Mouse (Mus musculus): ENCODE measurements around the gene Vav2.

Vav2 gene

DNA sequence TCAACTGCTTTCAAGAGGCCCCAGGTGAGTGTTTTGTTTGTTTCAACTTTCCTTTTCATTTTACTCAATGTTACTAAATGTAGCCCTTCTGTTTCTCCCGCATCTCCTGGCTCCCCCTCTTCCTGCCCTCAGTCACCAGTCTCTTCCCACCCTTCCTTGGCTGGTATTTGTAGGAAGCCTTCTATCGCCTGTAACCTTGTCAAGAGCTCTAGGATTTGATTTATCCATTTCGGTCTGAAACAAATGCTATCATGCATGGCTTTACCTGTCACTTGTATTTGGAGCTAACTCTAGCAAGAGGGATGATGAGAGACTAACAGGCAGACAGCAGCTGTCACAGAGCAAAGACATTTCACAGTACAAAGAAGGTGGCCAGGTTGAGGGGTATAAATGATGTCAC is 18.6 kb downstream of the Vav2 start:
- no peak for DNase-seq (ENCODE audit: low read depth)

DNA sequence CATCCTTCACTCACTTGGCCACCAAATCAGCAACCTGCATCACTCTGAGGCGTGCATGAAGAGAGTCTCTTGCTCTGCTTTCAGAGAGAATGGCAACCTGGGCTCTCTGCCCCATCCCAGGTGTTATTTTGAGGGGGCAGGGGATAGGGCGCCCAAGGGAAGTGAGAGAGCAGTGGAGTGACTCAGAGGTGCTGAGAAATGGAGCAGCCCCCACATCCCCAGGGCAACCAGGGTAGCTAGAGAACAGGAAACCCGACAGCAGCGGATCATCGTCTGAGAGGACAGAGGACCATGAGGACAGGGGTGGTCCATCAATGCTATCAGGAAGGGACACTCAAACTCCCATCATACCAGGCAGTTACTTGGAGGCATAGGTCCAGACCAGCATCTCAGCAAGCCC is 19.9 kb downstream of the Vav2 start:
- no peak for DNase-seq (ENCODE audit: low read depth)

DNA sequence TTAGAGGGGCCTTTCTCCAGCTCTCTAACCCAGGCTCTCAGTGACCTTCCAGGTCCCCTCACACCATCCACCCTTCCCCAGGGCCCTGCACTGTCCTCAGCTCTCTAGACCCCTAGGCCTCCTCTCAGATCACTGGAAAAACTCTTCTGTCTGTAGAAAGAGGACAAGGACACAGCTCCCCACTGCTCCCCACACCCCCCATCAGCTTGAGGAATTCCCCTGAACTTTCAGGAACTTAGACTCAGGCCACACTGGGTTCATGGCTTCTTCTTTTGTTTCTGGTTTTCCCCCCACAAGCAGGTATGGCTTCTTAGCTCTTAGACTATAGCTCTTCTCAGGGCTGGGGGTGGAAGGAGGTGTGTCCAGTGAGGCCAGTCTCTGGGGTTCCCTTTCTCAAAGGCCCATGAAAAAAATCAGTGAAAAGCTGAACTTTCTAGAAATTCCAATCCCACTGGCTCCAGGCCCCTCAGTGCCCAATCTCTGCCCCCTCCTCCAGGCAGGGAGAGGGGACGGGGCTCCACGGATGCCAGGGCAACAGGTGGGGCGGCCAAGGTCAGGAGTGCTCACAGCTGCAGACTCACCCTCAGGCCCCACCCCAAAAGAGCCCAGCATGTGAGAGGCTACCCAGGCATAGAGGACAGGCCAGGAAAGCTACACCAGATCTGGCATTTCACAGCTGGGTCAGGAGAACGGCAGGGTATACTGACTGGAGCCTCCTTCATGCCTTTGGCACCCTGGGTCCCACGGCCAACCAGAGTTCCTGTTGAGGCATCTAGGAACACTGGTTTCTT is 21.5 kb downstream of the Vav2 start:
- no peak for DNase-seq (ENCODE audit: low read depth)

DNA sequence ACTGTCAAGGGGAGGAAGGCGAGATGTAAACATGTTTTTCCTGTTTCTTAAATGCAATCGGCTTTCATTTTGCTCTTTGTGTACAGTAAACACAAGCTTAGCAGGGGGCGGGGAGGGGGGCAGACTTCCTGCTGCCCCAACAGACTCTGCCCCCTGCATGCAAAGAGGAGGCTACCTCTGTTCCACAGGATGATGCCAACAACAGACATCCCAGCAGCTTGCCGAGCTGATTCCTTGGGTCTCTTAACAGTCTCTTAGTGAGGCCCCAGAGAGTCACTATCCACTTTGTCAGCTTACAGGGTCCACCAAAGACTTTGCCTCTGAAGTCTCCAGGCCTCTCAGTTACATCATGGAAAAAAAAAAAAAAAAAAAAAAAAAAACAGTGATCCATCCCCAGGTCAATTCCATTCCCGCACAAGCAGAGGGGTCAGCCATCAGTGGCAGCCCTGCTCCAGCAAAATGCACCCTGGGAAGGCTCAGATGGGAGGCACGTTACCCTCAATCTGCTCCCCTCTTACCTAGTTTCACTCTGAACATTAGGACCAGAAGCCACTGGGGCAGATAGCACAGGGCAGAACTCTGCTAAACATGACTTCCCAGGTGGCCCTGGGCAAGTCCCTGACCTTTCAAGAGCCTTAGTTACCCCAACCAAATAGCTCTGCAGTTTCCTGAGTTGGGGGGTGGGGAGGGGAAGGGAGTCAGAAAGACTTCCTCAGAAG is 22.3 kb downstream of the Vav2 start:
- DNase-seq (ENCODE audit: low read depth) = no peak

DNA sequence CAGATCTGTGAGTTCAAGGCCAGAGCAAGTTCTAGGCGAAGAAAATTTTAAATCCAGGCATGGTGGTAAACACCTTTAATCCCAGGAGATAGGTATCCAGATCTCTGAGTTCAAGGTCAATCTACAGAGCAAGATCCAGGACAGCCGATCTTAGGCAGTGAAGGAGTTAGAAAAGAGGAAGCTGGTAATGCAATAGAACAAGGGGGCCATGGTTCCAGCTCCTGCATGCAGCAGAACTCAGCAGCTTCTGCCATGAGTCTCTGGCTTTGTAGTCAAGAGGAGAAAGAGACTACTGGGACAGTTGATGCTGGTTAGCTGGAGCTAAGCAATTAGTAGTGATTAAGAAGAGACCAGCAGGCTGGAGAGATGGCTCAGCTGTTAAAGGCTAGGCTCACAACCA is 25.3 kb downstream of the Vav2 start:
- DNase-seq (ENCODE audit: low read depth) = no peak

DNA sequence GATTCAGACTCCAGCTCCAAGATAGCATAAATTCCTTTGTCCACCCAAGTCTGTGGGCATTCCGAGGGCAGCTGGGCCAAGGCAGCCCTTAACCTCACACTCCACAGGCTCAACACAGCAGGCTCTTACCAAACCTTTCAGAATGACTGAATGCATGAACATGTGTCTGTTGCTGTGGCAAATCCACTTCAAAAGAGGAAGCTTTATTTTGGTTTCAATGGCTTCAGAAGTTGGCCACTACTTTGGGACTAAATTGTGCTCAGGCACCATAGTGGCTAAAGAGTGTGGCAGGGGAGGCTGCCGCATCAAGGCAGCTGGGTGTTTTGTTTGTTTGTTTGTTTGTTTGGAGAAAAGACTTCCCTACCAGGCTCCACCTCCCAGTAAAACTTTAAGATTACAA is 26.8 kb downstream of the Vav2 start:
- no peak for DNase-seq (ENCODE audit: low read depth)

DNA sequence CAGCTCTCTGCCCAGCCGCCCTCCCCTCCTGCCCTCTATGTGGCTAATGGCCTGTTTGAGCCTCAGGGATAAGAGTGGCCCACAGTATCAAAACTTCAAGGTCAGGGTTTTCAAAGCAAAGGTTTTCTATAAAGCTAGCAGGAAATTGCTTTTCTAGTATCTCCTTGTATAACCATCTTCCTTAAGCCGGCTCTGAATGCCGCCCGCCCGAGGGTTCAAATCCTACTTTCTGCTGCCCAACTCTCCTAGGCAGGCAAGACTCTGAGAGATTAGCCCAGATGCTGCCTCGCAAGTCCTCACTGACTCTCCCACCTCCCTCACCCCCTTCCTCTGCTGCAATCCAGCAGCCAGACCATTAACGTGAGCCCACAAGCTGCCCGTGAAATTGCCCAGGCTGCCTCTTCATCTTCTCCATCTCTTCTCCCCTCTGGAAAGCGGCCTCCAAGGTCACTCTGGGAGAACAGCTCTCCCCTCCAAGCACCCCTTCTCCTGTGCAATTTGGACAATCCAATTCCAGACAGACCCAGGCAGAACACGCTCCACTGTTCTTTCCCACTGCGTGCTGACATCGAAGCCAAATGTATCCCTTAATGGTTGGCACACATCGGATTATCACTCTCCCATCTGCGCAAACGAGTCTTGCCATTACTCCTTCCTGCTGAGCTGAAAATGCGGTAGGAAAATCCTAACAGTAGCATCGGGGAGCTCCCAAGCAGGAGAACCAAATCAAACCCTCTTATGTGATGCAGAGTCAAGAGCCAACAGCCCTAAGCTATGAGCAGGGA is 30.0 kb downstream of the Vav2 start:
- no peak for DNase-seq (ENCODE audit: low read depth)

DNA sequence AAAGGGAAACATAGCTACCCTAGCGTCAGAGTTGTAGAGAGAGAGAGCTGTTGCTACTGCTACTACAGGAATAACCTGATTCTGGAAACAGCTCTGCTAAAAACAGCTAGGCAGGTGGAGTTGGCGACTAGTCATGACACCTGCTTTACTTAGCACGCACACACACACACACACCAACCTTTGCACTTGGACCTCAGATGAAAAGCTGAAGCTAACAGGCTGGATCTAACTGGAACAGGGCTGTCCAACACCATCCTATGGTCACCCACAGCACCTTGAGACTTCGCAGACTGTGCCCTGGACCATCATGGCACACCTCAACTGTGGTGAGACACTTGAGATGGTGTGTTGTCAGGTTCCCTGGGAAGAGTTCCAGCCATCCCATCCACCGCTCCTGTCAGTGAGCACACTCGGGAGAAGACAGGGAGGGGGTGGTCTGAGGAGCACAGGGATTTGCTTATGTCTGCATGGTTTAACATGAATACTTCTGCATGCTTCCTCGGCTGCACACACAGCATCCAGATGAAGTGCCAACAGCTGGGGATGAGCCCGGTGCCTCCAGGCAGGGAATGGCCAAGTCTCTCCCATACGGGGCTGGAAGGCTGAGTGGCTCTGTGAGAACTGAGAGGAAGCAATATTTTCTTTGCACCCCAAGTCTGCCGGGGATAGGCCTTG is 32.5 kb downstream of the Vav2 start:
- DNase-seq (ENCODE audit: low read depth) = no peak

DNA sequence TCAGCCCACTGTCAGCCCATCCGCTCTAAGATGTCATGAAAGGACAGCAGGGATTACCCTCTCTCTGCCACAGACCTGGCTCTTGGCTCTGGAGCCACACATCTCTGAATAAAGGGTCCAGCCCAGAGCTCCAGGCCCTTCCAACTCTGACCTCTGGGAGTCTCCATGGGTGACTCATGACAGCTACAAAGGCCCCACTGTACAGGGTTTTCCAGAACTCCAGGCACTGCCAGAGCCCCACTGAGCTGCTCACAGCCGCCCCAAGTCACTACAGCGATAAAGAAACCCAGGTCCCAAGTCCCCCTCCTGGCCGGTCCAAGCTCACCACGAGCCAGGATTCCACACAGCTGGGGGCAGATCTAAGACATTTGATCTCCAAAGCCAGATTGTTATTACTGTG is 34.6 kb downstream of the Vav2 start:
- no peak for DNase-seq (ENCODE audit: low read depth)

DNA sequence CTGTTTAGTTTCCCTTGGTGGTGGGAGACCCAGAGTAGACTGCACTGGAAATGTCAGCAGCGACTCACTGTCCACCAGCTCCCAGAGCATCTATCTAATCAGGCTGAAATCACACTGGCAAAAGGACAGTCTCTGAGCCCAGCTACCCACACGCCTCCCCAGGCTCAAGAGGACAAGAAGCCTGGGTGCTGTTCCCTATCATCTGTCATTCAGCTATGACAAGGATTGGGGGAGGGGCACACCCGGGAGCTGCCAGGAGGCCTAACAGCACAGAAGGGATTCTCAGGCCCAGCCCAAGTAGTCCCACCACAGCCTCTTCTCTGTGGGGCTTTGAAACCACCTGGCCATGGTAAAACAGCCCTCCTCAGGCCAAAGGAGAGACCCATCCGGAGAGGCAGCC is 36.1 kb downstream of the Vav2 start:
- no peak for DNase-seq (ENCODE audit: low read depth)

DNA sequence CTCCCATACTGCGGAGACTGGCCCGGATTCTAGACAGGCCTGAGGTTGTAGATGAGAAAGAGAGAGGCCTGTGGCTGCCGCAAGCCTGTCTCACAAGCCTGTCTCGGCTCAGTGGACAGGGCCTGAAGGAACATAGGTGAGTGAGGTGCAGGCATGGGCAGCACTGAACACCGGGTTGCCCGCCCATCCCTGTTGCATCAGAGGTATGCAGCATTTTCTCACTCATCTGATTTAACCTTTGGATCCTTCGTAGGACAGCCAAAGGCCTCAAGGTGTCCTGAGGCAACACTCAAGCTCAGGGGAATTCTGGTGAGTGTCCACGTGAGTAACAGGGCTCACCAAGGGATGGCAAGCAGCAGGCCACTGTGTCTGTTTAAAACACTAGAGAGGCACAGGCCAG is 36.5 kb downstream of the Vav2 start:
- DNase-seq (ENCODE audit: low read depth) = no peak

DNA sequence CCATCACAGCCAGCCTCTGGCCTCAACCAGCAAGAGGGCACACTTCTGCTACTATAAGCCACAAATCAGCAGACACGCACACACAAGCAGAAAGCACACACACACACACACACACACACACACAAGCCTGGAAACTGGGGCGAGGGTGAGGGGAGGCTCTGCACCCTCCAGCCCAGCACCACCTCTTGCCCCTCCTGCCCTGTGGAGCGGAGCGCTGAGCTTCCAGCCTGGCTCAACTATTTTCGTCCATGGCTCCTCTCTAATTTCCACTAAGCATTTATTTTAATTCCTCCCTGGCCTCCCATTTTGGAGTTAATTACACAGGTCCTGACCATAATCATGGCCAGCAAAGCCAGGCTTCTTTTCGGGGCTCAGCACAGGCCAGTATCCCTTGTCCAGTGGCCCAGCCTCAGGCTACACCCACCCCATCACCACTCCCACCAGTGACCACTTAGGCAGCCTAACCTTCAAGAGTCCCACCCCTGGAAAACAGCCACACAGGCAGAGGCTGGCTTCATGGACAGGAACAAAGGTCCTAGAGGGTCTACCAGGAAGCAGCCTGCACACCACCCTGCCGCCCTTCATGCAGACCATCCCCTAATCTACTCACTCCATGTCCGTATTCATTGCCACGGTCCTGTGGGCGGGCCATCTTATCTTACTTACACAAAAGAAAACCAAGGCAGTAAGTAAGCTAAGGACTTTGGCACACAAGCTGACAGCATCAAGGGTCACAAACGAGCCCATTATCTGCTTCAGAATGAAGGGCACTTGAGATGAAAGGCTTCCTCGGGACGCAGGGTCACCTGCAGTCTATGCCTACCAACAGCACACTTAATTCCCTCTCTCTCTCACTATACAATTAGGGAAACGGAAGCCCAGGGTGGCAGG is 37.3 kb downstream of the Vav2 start:
- no peak for DNase-seq (ENCODE audit: low read depth)

DNA sequence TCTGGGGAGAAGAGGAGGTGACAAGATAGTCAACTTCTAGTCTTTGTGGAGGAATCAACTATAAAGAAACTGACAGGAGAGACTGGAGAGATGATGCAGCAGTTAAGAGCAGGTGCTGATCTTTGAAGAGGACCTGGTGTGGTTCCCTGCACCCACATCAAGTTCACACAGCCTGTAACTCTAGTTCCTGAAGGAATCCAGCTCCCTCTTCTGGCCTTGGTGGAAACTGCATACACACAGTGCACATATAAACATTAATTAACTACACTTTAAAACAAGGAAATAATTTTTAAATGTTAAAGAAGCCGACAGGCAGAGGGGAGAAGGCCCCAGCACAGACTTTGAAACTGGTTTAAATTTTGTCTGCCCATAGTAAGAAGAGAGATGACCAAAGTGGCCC is 39.6 kb downstream of the Vav2 start:
- no peak for DNase-seq (ENCODE audit: low read depth)

DNA sequence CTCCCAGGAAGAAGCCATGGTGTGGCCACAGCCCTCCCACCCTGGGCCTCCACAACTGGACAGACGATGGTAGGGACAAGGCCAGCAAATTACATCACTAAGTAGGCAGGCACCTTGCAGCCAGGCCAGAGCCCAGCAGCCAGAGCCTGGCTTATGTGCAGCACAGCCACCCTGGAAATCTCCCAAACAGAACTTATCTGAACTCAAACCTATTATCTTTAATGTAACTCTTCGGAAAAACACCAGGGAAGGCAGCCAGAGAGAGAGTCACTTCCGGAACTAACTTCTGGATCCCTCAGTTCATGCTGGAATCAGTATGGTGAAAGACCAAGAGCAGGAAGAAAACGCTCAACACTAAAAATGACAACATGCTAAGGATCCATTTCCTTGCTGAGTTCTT is 45.1 kb downstream of the Vav2 start:
- no peak for DNase-seq (ENCODE audit: low read depth)

DNA sequence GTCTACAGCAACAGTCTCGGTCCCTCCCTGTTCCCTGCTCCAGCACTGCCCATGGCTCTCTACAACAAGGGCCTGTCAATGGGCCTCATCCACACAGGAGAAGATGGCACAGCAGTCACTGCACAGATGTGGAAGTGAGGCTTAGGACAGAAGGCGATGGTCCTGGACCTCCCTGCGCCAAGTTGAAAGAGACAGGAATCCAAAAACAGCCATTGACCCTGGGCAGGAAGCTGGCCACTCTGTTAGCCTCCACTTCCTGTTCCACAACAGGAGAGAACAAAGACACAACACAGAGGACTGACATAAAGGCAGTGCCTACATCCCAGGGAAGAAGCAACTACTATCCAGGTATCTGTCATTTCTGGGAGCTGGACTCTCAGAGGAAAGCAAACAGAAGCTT is 45.6 kb downstream of the Vav2 start:
- DNase-seq (ENCODE audit: low read depth) = no peak

DNA sequence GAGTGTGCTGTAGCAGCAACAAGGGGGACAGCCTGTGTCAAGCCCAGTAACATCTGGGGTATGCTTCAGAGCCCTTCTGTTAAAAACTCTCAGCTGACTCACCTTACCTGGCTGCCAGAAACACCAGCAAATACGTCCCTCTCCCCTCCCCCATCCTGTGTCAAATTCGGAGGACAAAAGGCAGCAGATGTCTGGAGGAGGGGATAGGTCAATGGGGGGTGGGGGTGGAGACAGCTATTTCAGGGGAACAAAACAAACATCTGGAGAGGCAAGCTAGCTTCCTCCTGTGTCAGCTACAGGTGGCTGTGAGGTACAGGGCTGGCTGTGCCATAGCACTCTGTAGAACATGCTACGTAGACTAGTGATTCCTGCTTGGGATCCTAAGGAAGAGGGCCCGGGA is 49.0 kb downstream of the Vav2 start:
- DNase-seq (ENCODE audit: low read depth) = no peak

DNA sequence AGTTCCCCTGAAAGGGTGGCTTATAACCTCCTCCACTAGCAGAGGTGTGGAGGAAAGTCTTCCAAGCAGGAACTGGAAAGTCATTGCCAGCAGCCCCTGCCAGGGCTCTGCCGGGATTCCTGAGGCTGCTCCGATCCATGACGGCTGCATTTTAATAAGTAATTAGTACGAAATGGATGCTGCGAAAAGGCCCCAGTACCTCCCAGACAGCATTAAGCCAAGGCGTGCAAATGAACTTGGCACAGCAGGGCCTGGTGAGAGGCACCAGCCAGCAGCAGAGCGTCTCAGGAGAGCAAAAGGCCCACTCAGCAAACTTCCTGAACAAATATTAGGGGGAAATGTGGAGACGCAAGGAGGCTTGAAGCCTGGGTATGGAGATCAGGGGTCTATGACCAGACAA is 49.7 kb downstream of the Vav2 start:
- no peak for DNase-seq (ENCODE audit: low read depth)

DNA sequence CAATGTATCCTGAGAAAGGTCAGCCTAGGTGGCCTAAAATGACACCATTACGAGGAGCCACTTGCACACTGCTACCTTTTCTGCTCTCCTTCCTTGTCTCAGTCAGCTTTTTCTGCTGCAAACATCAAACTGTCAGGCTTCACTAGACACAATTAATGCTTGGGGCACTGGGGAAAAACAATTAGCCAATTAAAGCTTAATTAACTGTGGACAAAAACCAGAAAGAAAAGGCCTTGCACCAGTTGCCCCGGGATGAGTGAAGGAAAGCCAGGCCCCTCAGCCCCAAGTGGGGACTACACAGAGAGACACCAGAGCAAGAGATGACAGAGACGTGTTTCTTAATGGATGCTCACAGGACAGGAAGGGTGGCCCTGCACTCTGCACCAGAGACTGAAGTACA is 51.7 kb downstream of the Vav2 start:
- DNase-seq (ENCODE audit: low read depth) = no peak

DNA sequence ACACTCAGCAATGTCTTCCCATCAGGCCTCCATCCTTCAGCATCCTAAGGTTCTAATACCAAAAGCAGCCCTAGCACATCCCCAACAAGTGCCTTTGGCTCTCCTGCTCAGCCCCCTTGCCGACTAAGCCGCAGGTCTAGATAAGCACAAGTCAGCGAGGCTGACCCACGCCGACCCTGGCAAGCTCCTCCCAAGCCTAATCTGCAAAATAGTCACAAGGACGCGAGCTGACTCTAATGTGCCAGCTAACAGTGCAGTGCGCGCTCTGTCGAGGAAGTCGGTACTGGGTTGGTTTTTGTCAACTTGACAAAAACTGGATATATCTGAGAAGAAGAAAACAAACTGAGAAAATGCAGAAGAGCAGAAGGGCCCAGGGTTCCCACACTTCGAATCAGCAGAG is 53.5 kb downstream of the Vav2 start:
- DNase-seq (ENCODE audit: low read depth) = no peak

DNA sequence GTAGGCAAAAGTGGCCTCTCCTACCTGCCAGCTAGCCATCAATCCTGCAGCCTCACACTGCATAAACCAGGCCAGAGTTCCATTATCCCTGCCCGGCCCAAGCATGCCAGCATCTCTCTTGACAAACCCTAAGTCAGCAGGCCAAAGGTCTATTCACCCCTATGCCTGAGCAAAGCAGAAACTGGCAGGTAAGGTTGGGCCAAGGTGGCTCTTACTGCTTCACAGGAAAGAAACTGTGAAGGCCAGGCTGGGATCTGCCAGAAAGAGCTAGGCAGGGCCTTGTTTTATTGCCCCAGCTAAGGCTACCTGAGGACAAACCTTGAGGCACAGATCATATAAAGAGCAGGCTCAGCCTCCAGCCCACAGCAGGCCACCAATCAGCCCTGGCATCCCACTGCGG is 55.4 kb downstream of the Vav2 start:
- no peak for DNase-seq (ENCODE audit: low read depth)

DNA sequence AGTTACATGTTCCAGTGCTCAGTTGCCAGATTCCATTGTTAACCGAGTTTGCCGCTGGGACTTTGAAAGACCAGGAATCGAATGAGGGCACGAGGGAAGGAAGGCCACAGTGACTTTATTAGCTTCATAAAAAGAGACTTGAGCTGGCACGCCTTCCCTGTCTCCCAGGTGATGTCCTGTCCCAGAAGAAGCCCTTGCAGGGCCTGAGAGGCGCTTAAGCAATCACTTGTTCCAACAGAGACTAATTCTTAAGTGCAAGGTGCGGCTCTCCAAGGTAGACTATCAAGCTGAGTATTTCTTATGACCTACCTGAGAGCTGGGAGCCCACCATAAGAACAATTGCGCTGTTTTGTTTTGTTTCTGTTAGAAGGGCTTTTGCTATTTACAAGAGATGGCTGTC is 57.9 kb downstream of the Vav2 start:
- no peak for DNase-seq (ENCODE audit: low read depth)

DNA sequence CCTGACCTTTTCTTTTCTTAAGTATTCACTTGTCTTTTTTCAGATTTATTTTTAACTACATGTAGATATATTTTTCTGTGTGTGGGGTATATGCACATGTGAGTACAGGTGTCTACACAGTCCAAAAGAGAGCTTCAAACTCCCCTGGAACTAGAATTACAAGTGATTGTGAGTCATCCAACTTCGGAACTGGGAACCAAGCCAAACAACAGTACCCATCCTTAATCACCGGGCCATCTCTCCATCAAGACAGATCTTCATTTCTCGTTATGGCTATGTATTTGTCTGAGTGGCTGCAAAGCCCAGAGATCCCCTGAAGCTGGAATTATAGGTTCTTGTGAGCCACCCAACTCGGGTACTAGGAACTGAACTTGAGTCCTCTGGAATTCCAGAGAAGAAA is 61.5 kb downstream of the Vav2 start:
- no peak for DNase-seq (ENCODE audit: low read depth)
